ENCODE assay signal across 1 mouse cellular context in the genomic region with DNA sequence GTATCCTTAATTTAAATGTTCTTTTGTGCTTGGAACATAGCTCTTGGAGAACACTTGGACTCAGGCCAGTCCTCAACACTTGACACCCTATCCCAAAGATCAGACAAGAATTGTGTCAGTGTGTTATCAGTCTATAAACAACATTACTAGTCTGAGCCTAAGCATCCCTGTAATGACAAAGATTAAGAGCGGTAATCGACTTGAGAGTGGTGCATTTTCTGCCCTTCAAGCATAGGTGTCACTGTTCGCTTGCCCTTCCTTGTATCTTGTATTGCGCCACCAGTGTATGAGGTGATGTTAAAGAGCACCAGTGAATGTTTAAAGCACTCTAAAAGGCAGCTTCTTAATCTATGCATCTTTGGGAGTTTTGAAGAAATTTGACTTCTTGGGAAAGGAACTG.
TF ChIP-seq lines count a peak whose summit lies in the region.

No protein-coding gene starts in this region.

TF ChIP-seq in MEL, 35 proteins besides CTCF, POLR2A, EP300 and RAD21 (continued from another document):
- TF ChIP-seq ZNF384 (IDR thresholded peaks at IDR 0.05; ENCODE audit: low read depth, low read length) (no peak), USF2 (IDR thresholded peaks at IDR 0.05; ENCODE audit: borderline replicate concordance in 1 of 2, insufficient read depth in 1 of 2, low read depth in 1 of 2, low read length in 2 of 2) (no peak), CHD2 (IDR thresholded peaks at IDR 0.05; ENCODE audit: low read length) (no peak), SIN3A (IDR thresholded peaks at IDR 0.05; ENCODE audit: low read length) (no peak), KAT2A (conservative IDR thresholded peaks at IDR 0.05; ENCODE audit: low read depth, low read length) (no peak), E2F4 (IDR thresholded peaks at IDR 0.05; ENCODE audit: borderline replicate concordance, low read depth, low read length) (no peak), POLR2AphosphoS5 (IDR thresholded peaks at IDR 0.05; ENCODE audit: borderline replicate concordance, low read depth, low read length) (no peak), CHD1 (IDR thresholded peaks at IDR 0.05; ENCODE audit: low read depth, low read length) (no peak), MXI1 (IDR thresholded peaks at IDR 0.05; ENCODE audit: low read depth, low read length) (0 out of 2 replicates have a peak, but pooled peaks have one; percentile 31), MEF2A (IDR thresholded peaks at IDR 0.05; ENCODE audit: extremely low read depth, insufficient replicate concordance, low read depth, low read length, poor library complexity, severe bottlenecking) (no peak), RCOR1 (IDR thresholded peaks at IDR 0.05; ENCODE audit: low read depth, low read length) (0 out of 2 replicates have a peak, but pooled peaks have one; percentile 21), MAFK (IDR thresholded peaks at IDR 0.05; ENCODE audit: borderline replicate concordance, low read depth, low read length) (no peak), GATA1 (IDR thresholded peaks at IDR 0.05; ENCODE audit: low read depth, low read length) (peak; percentile 74), USF1 (IDR thresholded peaks at IDR 0.05; ENCODE audit: low read depth, low read length) (no peak), UBTF (IDR thresholded peaks at IDR 0.05; ENCODE audit: borderline replicate concordance, insufficient read depth, low read depth, low read length) (no peak), ZMIZ1 (IDR thresholded peaks at IDR 0.05; ENCODE audit: low read depth, low read length) (no peak), SMC3 (IDR thresholded peaks at IDR 0.05; ENCODE audit: low read depth, low read length) (no peak), ZKSCAN1 (IDR thresholded peaks at IDR 0.05; ENCODE audit: low read depth, low read length) (no peak), MAX (IDR thresholded peaks at IDR 0.05; ENCODE audit: low read length) (no peak), ZC3H11A (IDR thresholded peaks at IDR 0.05; ENCODE audit: low read depth, low read length) (no peak), HCFC1 (IDR thresholded peaks at IDR 0.05; ENCODE audit: low read depth, low read length) (no peak), BHLHE40 (IDR thresholded peaks at IDR 0.05; ENCODE audit: borderline replicate concordance, low read depth, low read length) (no peak), TBP (IDR thresholded peaks at IDR 0.05; ENCODE audit: low read depth, low read length) (no peak), NELFE (IDR thresholded peaks at IDR 0.05; ENCODE audit: low read depth, low read length) (no peak), MYC (IDR thresholded peaks at IDR 0.05; ENCODE audit: low read depth, low read length) (no peak), TCF12 (IDR thresholded peaks at IDR 0.05; ENCODE audit: low read depth, low read length) (peak; percentile 60; the same call in 1 of the 2 replicates), ETS1 (IDR thresholded peaks at IDR 0.05; ENCODE audit: low read depth, low read length) (peak; percentile 35; the same call in 1 of the 2 replicates), NRF1 (IDR thresholded peaks at IDR 0.05; ENCODE audit: insufficient read depth, low read depth, low read length, poor library complexity, severe bottlenecking) (no peak), MYB (IDR thresholded peaks at IDR 0.05; ENCODE audit: low read depth, low read length) (no peak), GABPA (IDR thresholded peaks at IDR 0.05; ENCODE audit: low read depth, low read length) (no peak), MAZ (IDR thresholded peaks at IDR 0.05; ENCODE audit: low read depth, low read length) (no peak)
